Mouse (Mus musculus) forebrain, embryonic 13.5 days (tissue): Measurements from ENCODE around the gene Mia2. TPM values are rescaled to one million over a fixed set of nuclear protein-coding genes. Genes with fewer than 3 reads are reported as not detected.
A peak's percentile ranks its signal among the peaks of the same experiment; 100 is the strongest.
"Not testable (repeated sequence)": the region's sequence is repeated elsewhere in the genome, so short reads cannot be mapped to it uniquely, and the experiment has no call there.

Source experiments
- ATAC-seq: fragments of 200-750 bp; cut with Nextera tagmentation; 2 replicates; pipeline ENCODE4 v1.8.0; 2017
- H3K27ac ChIP-seq: fragments of 300-500 bp; sonication (generic); 2 replicates; pipeline ENCODE4 v1.5.1; 2015; ENCODE audit warnings: inconsistent platforms, mild to moderate bottlenecking, moderate library complexity
- H3K27me3 ChIP-seq: fragments of 300-500 bp; sonication (generic); 2 replicates; pipeline ENCODE4 v1.6.1; 2015; ENCODE audit warnings: mild to moderate bottlenecking, inconsistent platforms
- H3K36me3 ChIP-seq: fragments of 300-500 bp; sonication (generic); 2 replicates; pipeline ENCODE4 v1.6.1; 2015; ENCODE audit warnings: mild to moderate bottlenecking, inconsistent platforms; ENCODE audit not compliant: poor library complexity, severe bottlenecking
- H3K4me1 ChIP-seq: fragments of 300-500 bp; sonication (generic); 2 replicates; pipeline ENCODE4 v1.6.1; 2015; ENCODE audit warnings: inconsistent platforms
- H3K4me2 ChIP-seq: fragments of 300-500 bp; sonication (generic); 2 replicates; pipeline ENCODE4 v1.6.1; 2015; ENCODE audit warnings: inconsistent platforms, mild to moderate bottlenecking, moderate library complexity
- H3K4me3 ChIP-seq: fragments of 300-500 bp; sonication (generic); 2 replicates; pipeline ENCODE4 v1.5.1; 2015; ENCODE audit warnings: mild to moderate bottlenecking, inconsistent platforms
- H3K9ac ChIP-seq: fragments of 300-500 bp; sonication (generic); 2 replicates; pipeline ENCODE4 v1.6.1; 2015; ENCODE audit warnings: mild to moderate bottlenecking, inconsistent platforms
- H3K9me3 ChIP-seq: fragments of 300-500 bp; sonication (generic); replicated peaks from 2 replicates; pipeline ENCODE4 v1.6.1; 2016; ENCODE audit warnings: inconsistent platforms
- WGBS: fragments of 180-500 bp; shearing (Covaris S2); methylation state at CpG from one replicate; pipeline ENCODE4 v1.1.7; 2015; 5-methylcytosine and 5-hydroxymethylcytosine counted together
- polyA plus RNA-seq: library from polyadenylated mRNA; unstranded; fragments of >200 nt; fragmentation: Nextera tagmentation; extraction: Ambion mirVana; gene quantifications from 2 replicates; pipeline ENCODE4 v1.2.1, GENCODE M21; 2015

Gene Mia2
- 41.9 and 43.7 TPM in 2 replicates for polyA plus RNA-seq

- no peaks in the 10 kb centered on the region for H3K36me3 ChIP-seq
- H3K9me3 ChIP-seq = no peaks in the 10 kb centered on the region
- no peak within 1 kb of the TSS for H3K27ac ChIP-seq
- no peaks in the 10 kb centered on the region for H3K4me1 ChIP-seq
- WGBS = 88% methylated on average over 19 of the region's 19 CpGs
- H3K4me3 ChIP-seq = no peak within 1 kb of the TSS
- no peak for ATAC-seq
- no peak within 1 kb of the TSS for H3K4me2 ChIP-seq
- H3K9ac ChIP-seq = no peak within 1 kb of the TSS
- no peaks in the 10 kb centered on the region for H3K27me3 ChIP-seq
These were observed at the start of gene Mia2 for GRCm38 (mm10) chr12:59095104-59096025. Gene Mia2, plus strand, starts transcription at chr12:59095799.

DNA sequence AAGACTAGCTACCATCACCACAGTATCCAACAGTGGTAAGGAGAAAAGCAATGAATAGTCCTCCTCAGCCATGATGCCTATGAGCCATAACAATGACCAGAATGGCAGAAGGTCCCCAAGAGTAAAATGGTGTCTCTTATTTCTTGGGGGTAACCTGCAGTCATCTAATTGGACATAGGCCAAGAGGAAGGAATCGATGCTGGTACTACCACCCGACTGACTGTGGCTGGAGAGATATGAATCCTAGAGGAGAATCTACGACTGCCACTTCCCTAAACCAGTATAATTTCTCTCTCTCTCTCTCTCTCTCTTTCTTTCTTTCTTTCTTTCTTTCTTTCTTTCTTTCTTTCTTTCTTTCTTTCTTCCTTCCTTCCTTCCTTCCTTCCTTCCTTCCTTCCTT lies 43.1 kb upstream of the Mia2 start:
- no peak for ATAC-seq
- H3K9me3 ChIP-seq = no peaks in the 10 kb centered on the region
- WGBS = 99% methylated on average over 3 of the region's 3 CpGs
- H3K4me2 ChIP-seq = no peak overlapping the region
- no peaks in the 10 kb centered on the region; the same call in 1 of the 2 replicates for H3K4me1 ChIP-seq
- H3K27ac ChIP-seq = no peak overlapping the region
- peaks cover 58% of the 10 kb centered on the region for H3K36me3 ChIP-seq
- H3K27me3 ChIP-seq = no peaks in the 10 kb centered on the region
- H3K9ac ChIP-seq = no peak overlapping the region
- H3K4me3 ChIP-seq = no peak overlapping the region

GRCm38 (mm10) chr12:59053166-59053565 lies 42.4 kb upstream of the Mia2 start:
- Histone ChIP-seq H3K27ac (no peak overlapping the region), H3K27me3 (no peaks in the 10 kb centered on the region), H3K4me3 (no peak overlapping the region), H3K36me3 (peaks cover 53% of the 10 kb centered on the region), H3K9me3 (no peaks in the 10 kb centered on the region), H3K9ac (no peak overlapping the region), H3K4me2 (no peak overlapping the region), H3K4me1 (no peaks in the 10 kb centered on the region; the same call in 1 of the 2 replicates)
- WGBS = 92% methylated on average over 5 of the region's 5 CpGs
- ATAC-seq = no peak

DNA sequence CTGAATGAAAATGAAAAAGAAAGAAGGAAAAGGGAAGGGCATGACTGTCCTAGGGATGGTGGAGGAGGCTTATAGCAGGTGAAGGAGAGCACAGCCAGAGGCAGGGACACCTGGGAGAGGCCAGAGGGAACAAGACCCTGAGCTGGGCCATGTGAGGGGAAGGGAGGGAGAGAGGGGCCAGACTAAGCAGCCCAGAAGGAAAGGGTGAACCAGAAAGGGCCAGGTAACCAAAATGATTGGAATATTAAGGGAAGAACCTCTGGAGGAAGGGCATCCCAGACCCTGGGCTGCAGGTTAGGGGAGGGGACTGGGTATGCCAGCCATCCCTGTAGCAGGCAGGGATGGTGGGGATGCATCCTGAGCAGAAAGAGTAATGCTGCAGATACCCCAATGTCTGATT lies 41.6 kb upstream of the Mia2 start:
- no peak overlapping the region for H3K4me2 ChIP-seq
- peaks cover 53% of the 10 kb centered on the region for H3K36me3 ChIP-seq
- no peak overlapping the region for H3K9ac ChIP-seq
- no peak overlapping the region for H3K27ac ChIP-seq
- ATAC-seq = no peak
- H3K27me3 ChIP-seq = no peaks in the 10 kb centered on the region
- peaks cover 5% of the 10 kb centered on the region for H3K4me1 ChIP-seq
- no peak overlapping the region for H3K4me3 ChIP-seq
- no peaks in the 10 kb centered on the region for H3K9me3 ChIP-seq

- Histone ChIP-seq H3K4me3 (no peak overlapping the region), H3K27me3 (no peaks in the 10 kb centered on the region), H3K4me1 (peaks cover 18% of the 10 kb centered on the region), H3K9ac (no peak overlapping the region), H3K9me3 (no peaks in the 10 kb centered on the region), H3K36me3 (peaks cover 42% of the 10 kb centered on the region), H3K4me2 (no peak overlapping the region), H3K27ac (no peak overlapping the region)
- ATAC-seq = no peak
- 92% methylated on average over 4 of the region's 4 CpGs for WGBS
These were observed 40.3 kb upstream of the Mia2 start for GRCm38 (mm10) chr12:59055196-59055850.

DNA sequence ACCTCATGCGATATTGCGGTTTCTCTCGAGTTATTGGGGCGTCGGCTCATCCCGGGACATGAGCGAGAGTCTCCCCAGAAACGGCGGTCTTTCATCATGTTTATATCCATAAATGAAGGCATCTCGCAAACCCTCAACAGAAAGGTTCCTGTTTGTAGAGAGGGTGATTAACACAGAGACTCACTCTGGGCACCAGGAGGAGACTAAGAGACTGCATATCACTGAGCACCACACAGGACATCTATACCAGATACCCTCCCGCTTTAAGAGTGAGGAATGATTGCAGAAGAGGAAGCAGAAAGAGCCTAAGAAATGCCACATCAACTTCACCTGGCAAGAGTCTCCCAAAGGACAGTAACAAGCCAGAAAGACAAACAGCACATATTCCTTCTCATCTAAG lies 39.4 kb upstream of the Mia2 start:
- ATAC-seq = no peak
- WGBS = 98% methylated on average over 11 of the region's 11 CpGs
- peaks cover 22% of the 10 kb centered on the region for H3K4me1 ChIP-seq

GRCm38 (mm10) chr12:59058242-59058641 lies 37.4 kb upstream of the Mia2 start:
- H3K4me3 ChIP-seq, H3K27ac ChIP-seq, H3K27me3 ChIP-seq, ATAC-seq, H3K9me3 ChIP-seq, H3K9ac ChIP-seq, H3K4me2 ChIP-seq: not testable (repeated sequence)
- peaks cover 38% of the 10 kb centered on the region for H3K36me3 ChIP-seq
- peaks cover 22% of the 10 kb centered on the region for H3K4me1 ChIP-seq
- WGBS = 93% methylated on average over 5 of the region's 5 CpGs

More for the DNA sequence above, 39.4 kb upstream of the Mia2 start:
- H3K4me3 ChIP-seq = no peak overlapping the region
- no peaks in the 10 kb centered on the region for H3K9me3 ChIP-seq
- no peaks in the 10 kb centered on the region for H3K27me3 ChIP-seq
- H3K4me2 ChIP-seq = no peak overlapping the region
- H3K36me3 ChIP-seq = peaks cover 42% of the 10 kb centered on the region
- H3K27ac ChIP-seq = no peak overlapping the region
- H3K9ac ChIP-seq = no peak overlapping the region

GRCm38 (mm10) chr12:59060322-59060721 lies 35.3 kb upstream of the Mia2 start:
- H3K27me3 ChIP-seq = no peaks in the 10 kb centered on the region
- H3K27ac ChIP-seq = peak overlapping the region; percentile 91
- H3K9me3 ChIP-seq = no peaks in the 10 kb centered on the region
- 67% methylated on average over 4 of the region's 4 CpGs for WGBS
- H3K9ac ChIP-seq = peak overlapping the region; percentile 91
- H3K4me2 ChIP-seq = peak overlapping the region; percentile 78
- peak overlapping the region; percentile 79 for H3K4me3 ChIP-seq
- no peak for ATAC-seq
- H3K4me1 ChIP-seq = peaks cover 22% of the 10 kb centered on the region
- peaks cover 25% of the 10 kb centered on the region for H3K36me3 ChIP-seq

- under 1% methylated on average over 49 of the region's 49 CpGs for WGBS
- H3K27ac ChIP-seq = peak within 1 kb of the TSS; percentile 91
- no peaks in the 10 kb centered on the region for H3K27me3 ChIP-seq
- no peaks in the 10 kb centered on the region for H3K9me3 ChIP-seq
- H3K36me3 ChIP-seq = peaks cover 18% of the 10 kb centered on the region
- peak within 1 kb of the TSS; percentile 78 for H3K4me2 ChIP-seq
- peak within 1 kb of the TSS; percentile 79 for H3K4me3 ChIP-seq
- H3K9ac ChIP-seq = peak within 1 kb of the TSS; percentile 91
- H3K4me1 ChIP-seq = peaks cover 25% of the 10 kb centered on the region
- ATAC-seq = peak; percentile 98
These were observed 34.5 kb upstream of the Mia2 start, which contains the start of gene Trappc6b for GRCm38 (mm10) chr12:59060993-59061595. Gene Trappc6b, minus strand, starts transcription at chr12:59061472.

DNA sequence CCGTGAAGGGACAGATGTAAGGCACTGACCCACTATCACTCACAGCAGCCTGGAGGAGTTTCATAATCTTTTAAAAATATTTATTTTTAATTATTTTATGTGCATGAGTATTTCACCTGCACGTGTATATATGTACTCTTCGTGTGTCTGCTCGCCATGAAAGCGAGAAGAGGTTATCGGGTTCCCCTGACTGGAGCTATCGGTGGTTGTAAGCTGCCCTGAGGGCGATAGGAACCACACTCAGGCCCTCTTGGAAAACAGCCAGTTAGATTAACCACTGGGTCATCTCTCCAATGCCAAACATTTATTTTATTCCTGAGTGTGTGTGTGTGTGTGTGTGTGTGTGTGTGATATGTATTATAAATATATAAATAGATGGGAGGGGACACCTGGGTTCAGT lies 30.8 kb upstream of the Mia2 start:
- H3K4me1 ChIP-seq = peaks cover 22% of the 10 kb centered on the region
- H3K4me3 ChIP-seq = no peak overlapping the region
- no peaks in the 10 kb centered on the region for H3K27me3 ChIP-seq
- ATAC-seq = no peak
- no peak overlapping the region for H3K4me2 ChIP-seq
- no peaks in the 10 kb centered on the region for H3K9me3 ChIP-seq
- H3K9ac ChIP-seq = no peak overlapping the region
- no peak overlapping the region for H3K27ac ChIP-seq
- 88% methylated on average over 8 of the region's 8 CpGs for WGBS
- peaks cover 18% of the 10 kb centered on the region for H3K36me3 ChIP-seq

GRCm38 (mm10) chr12:59065776-59066175 lies 29.8 kb upstream of the Mia2 start:
- peaks cover 27% of the 10 kb centered on the region for H3K36me3 ChIP-seq
- H3K4me1 ChIP-seq = peaks cover 13% of the 10 kb centered on the region
- H3K4me2 ChIP-seq = peak overlapping the region; percentile 71
- no peak for ATAC-seq
- H3K27ac ChIP-seq = peak overlapping the region; percentile 86; the same call in 1 of the 2 replicates
- WGBS = 76% methylated on average over 3 of the region's 3 CpGs
- peak overlapping the region; percentile 98; the same call in 1 of the 2 replicates for H3K9ac ChIP-seq
- H3K27me3 ChIP-seq = no peaks in the 10 kb centered on the region
- H3K4me3 ChIP-seq = peak overlapping the region; percentile 92
- H3K9me3 ChIP-seq = no peaks in the 10 kb centered on the region
